Mouse (Mus musculus): ENCODE data around the gene Fars2. TPM values are rescaled to one million over a fixed set of nuclear protein-coding genes. Genes with fewer than 3 reads are reported as not detected.
"Not testable (repeated sequence)": the region's sequence is repeated elsewhere in the genome, so short reads cannot be mapped to it uniquely, and the experiment has no call there.

The Fars2 gene
- polyA plus RNA-seq, 1 experiment from 2014 or later, result 28.9 TPM

GRCm38 (mm10) chr13:36365719-36366118 is 248.5 kb downstream of the Fars2 start:
- not testable (repeated sequence) for H3K4me2 ChIP-seq; H3K9me3 ChIP-seq; H3K4me1 ChIP-seq (replicated peaks); H3K4me3 ChIP-seq; H3K9ac ChIP-seq; H3K27me3 ChIP-seq; ATAC-seq (ENCODE audit: low read depth); H3K27ac ChIP-seq (replicated peaks); H3K36me3 ChIP-seq
- WGBS, result 89% methylated on average over 5 of the region's 5 CpGs

DNA sequence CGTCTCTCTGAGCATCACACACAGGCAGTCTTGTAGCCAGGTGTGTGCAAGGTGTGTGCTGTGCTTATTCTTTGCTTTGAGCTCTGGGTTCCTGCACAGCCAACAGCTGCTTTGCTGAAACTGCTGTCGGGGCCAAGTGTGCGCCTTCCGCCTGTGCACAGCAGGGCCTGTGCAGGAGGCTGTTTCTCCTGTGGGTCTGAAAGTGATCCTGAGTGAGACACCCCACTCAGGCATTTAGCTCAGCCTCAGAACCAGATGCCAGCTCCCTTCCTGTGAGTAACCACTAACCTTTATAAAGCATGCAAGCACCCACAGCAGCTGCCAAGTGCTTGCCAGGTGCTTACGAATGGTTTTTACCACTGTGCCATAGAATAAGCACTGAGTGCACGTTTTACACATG is 249.1 kb downstream of the Fars2 start:
- Histone ChIP-seq H3K4me3 (no peak overlapping the region), H3K36me3 (no peaks in the 10 kb centered on the region), H3K9ac (no peak overlapping the region), H3K9me3 (no peaks in the 10 kb centered on the region), H3K4me1 (replicated peaks) (peaks cover 6% of the 10 kb centered on the region; the same call in 1 of the 2 replicates), H3K27me3 (no peaks in the 10 kb centered on the region), H3K4me2 (no peak overlapping the region), H3K27ac (replicated peaks) (no peak overlapping the region)
- WGBS, result 87% methylated on average over 6 of the region's 6 CpGs
- ATAC-seq (ENCODE audit: low read depth), result no peak

GRCm38 (mm10) chr13:36367712-36368491 is 250.7 kb downstream of the Fars2 start:
- no peak for ATAC-seq (ENCODE audit: low read depth)
- Histone ChIP-seq H3K4me3 (no peak overlapping the region), H3K9ac (no peak overlapping the region), H3K27me3 (no peaks in the 10 kb centered on the region), H3K36me3 (no peaks in the 10 kb centered on the region), H3K4me2 (no peak overlapping the region), H3K27ac (replicated peaks) (0 out of 2 replicates have a peak overlapping the region, but pooled peaks have one; percentile 35), H3K4me1 (replicated peaks) (peaks cover 6% of the 10 kb centered on the region; the same call in 1 of the 2 replicates), H3K9me3 (no peaks in the 10 kb centered on the region)

DNA sequence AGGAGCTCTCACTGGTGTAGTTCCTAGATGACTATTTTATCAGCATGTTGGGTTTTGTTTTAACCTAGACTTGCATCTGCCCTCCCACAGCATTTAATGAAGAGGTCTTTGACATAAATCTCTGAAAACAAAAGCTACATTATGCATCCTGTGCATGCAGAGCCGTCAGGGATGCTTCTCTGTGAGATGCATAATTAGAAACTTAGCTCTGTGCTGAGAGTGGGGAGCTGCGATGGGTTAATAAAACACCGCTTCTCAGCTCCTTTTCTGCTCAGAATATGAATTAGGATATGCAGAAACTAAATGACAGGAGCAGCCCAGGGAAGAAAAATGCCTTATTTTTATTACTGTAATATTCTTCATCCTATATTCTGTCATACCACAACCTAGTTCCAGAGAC is 251.6 kb downstream of the Fars2 start:
- no peaks in the 10 kb centered on the region for H3K27me3 ChIP-seq
- peak; percentile 84 for ATAC-seq (ENCODE audit: low read depth)
- no peak overlapping the region for H3K4me2 ChIP-seq
- H3K9me3 ChIP-seq, result no peaks in the 10 kb centered on the region
- peaks cover 6% of the 10 kb centered on the region; the same call in 1 of the 2 replicates for H3K4me1 ChIP-seq (replicated peaks)
- H3K27ac ChIP-seq (replicated peaks), result peak overlapping the region; percentile 4
- H3K9ac ChIP-seq, result no peak overlapping the region
- H3K36me3 ChIP-seq, result no peaks in the 10 kb centered on the region
- WGBS, result 25% methylated on average over 3 of the region's 3 CpGs
- H3K4me3 ChIP-seq, result no peak overlapping the region

- Histone ChIP-seq H3K4me1 (replicated peaks) (peaks cover 6% of the 10 kb centered on the region; the same call in 1 of the 2 replicates), H3K9me3 (no peaks in the 10 kb centered on the region), H3K36me3 (no peaks in the 10 kb centered on the region), H3K27me3 (no peaks in the 10 kb centered on the region), H3K27ac (replicated peaks) (peak overlapping the region; percentile 6; the same call in 1 of the 2 replicates), H3K4me2 (no peak overlapping the region), H3K9ac (no peak overlapping the region), H3K4me3 (no peak overlapping the region)
- WGBS, result 75% methylated on average over 11 of the region's 11 CpGs
- ATAC-seq (ENCODE audit: low read depth), result peak; percentile 50
Observed at GRCm38 (mm10) chr13:36369400-36369799, 252.2 kb downstream of the Fars2 start.

- H3K9me3 ChIP-seq, result no peaks in the 10 kb centered on the region
- 77% methylated on average over 2 of the region's 2 CpGs for WGBS
Observed at GRCm38 (mm10) chr13:36383236-36383635, 266.0 kb downstream of the Fars2 start.

GRCm38 (mm10) chr13:36386074-36386473 is 268.9 kb downstream of the Fars2 start:
- Histone ChIP-seq H3K9me3 (no peaks in the 10 kb centered on the region), H3K9ac (no peak overlapping the region), H3K36me3 (no peaks in the 10 kb centered on the region), H3K27me3 (no peaks in the 10 kb centered on the region), H3K4me1 (replicated peaks) (0 out of 2 replicates have a peak, but pooled peaks cover 6% of the 10 kb centered on the region), H3K4me2 (no peak overlapping the region), H3K27ac (replicated peaks) (no peak overlapping the region), H3K4me3 (no peak overlapping the region)
- 60% methylated on average over 5 of the region's 5 CpGs for WGBS
- ATAC-seq (ENCODE audit: low read depth), result no peak

More at GRCm38 (mm10) chr13:36383236-36383635, 266.0 kb downstream of the Fars2 start:
- Histone ChIP-seq H3K9ac (no peak overlapping the region), H3K36me3 (no peaks in the 10 kb centered on the region), H3K27me3 (no peaks in the 10 kb centered on the region), H3K4me3 (no peak overlapping the region), H3K4me2 (no peak overlapping the region), H3K27ac (replicated peaks) (no peak overlapping the region), H3K4me1 (replicated peaks) (0 out of 2 replicates have a peak, but pooled peaks cover 6% of the 10 kb centered on the region)
- ATAC-seq (ENCODE audit: low read depth), result no peak

DNA sequence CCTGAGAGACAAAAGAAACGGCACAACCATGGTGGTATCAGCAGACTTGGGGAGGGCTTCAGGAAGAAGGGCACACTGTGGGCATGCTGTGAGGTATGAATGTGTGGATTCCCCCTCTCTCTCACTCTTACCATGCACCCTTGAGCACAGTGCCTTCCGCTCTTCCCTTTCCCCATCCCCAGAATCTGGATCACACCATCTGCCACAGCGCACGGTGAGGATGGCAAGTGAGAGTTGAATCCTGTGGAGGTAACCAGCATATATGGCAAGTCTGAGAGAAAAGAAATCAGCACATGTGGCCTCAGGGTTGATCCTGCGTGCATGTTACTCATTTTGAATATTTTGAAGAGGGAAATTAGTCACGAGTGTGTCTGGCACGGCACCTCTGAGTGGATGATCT is 274.7 kb downstream of the Fars2 start:
- no peaks in the 10 kb centered on the region for H3K4me1 ChIP-seq (replicated peaks)
- no peaks in the 10 kb centered on the region for H3K9me3 ChIP-seq
- no peaks in the 10 kb centered on the region for H3K36me3 ChIP-seq
- ATAC-seq (ENCODE audit: low read depth), result no peak
- no peak overlapping the region for H3K4me3 ChIP-seq
- no peak overlapping the region for H3K9ac ChIP-seq
- 88% methylated on average over 7 of the region's 7 CpGs for WGBS
- H3K27ac ChIP-seq (replicated peaks), result no peak overlapping the region
- no peaks in the 10 kb centered on the region for H3K27me3 ChIP-seq
- no peak overlapping the region for H3K4me2 ChIP-seq

- Histone ChIP-seq H3K36me3 (no peaks in the 10 kb centered on the region), H3K4me3 (no peak overlapping the region), H3K27ac (replicated peaks) (no peak overlapping the region), H3K4me2 (no peak overlapping the region), H3K27me3 (no peaks in the 10 kb centered on the region), H3K9ac (no peak overlapping the region), H3K9me3 (no peaks in the 10 kb centered on the region), H3K4me1 (replicated peaks) (no peaks in the 10 kb centered on the region)
- WGBS, result 88% methylated on average over 4 of the region's 4 CpGs
- ATAC-seq (ENCODE audit: low read depth), result no peak
Observed at GRCm38 (mm10) chr13:36392666-36393065, 275.5 kb downstream of the Fars2 start.

DNA sequence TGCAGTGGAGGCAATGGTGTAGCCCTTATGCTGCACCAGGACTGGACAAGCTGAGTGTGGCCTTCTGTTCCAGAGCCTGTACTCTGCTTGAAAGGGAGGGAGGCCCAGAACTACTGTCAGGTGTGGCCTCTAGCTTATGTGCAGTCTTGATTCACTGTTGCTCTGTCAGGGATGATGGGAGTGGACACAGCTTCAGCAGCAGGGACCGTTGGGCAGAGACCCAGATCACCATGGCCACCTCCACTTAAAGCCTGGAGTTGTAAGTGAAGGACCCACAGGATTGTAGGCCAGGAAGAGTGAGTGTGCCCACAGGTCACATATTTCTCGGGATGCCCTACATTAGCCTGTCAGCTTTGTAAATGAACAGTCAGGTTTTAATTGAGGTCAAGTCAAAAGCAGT is 283.8 kb downstream of the Fars2 start:
- no peak overlapping the region for H3K27ac ChIP-seq (replicated peaks)
- H3K4me3 ChIP-seq, result no peak overlapping the region
- no peaks in the 10 kb centered on the region for H3K9me3 ChIP-seq
- no peak for ATAC-seq (ENCODE audit: low read depth)
- WGBS, result 84% methylated on average over 2 of the region's 2 CpGs
- H3K36me3 ChIP-seq, result no peaks in the 10 kb centered on the region
- H3K4me2 ChIP-seq, result no peak overlapping the region
- H3K9ac ChIP-seq, result no peak overlapping the region
- H3K27me3 ChIP-seq, result no peaks in the 10 kb centered on the region
- no peaks in the 10 kb centered on the region for H3K4me1 ChIP-seq (replicated peaks)

DNA sequence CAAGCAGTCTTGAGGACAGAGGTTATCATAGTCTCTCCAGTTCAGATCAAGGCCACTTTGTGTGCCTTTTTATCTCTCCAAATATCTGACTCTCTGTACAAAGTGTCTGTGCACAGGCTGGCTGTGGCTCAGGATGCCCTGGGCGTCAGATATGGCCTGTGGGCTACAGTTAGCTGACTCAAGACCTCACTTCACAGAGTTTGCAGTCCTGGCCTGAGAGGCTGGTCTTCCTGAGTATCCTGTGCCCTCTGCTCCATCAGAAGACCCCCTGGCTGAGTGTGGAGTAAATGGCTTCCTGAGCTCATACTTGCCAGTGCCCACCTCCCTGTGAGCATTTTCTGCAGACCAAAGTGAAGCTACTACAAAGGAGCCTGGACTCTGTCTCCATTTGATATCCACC is 296.1 kb downstream of the Fars2 start:
- no peak for ATAC-seq (ENCODE audit: low read depth)
- Histone ChIP-seq H3K4me1 (replicated peaks) (no peaks in the 10 kb centered on the region), H3K36me3 (no peaks in the 10 kb centered on the region), H3K27me3 (no peaks in the 10 kb centered on the region), H3K4me3 (no peak overlapping the region), H3K9me3 (no peaks in the 10 kb centered on the region), H3K4me2 (no peak overlapping the region), H3K9ac (no peak overlapping the region), H3K27ac (replicated peaks) (no peak overlapping the region)
- WGBS, result 90% methylated on average over 1 of the region's 1 CpGs

DNA sequence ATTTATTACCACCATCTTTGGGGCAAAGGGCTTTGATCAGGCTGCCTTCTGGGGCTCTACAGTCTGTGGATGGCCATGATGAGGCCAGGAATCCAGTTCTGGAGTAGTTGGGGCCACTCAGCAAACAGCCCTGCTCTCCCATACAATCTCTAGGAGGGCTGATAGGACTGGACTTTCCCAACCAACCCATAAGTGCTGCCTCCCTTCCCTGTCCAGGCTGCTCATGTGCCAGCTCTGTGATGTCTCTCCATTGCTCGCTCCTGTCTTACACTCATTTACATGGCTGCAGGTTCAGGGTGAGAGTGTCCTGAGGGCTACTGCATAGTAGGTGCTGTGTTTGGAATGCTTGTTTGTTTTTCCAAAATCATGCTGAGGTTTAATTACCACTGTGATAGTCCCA is 298.0 kb downstream of the Fars2 start:
- no peak for ATAC-seq (ENCODE audit: low read depth)
- Histone ChIP-seq H3K9ac (no peak overlapping the region), H3K36me3 (no peaks in the 10 kb centered on the region), H3K9me3 (no peaks in the 10 kb centered on the region), H3K4me2 (no peak overlapping the region), H3K4me3 (no peak overlapping the region), H3K4me1 (replicated peaks) (no peaks in the 10 kb centered on the region), H3K27me3 (no peaks in the 10 kb centered on the region), H3K27ac (replicated peaks) (no peak overlapping the region)
- WGBS, result 100% methylated on average over 1 of the region's 1 CpGs

DNA sequence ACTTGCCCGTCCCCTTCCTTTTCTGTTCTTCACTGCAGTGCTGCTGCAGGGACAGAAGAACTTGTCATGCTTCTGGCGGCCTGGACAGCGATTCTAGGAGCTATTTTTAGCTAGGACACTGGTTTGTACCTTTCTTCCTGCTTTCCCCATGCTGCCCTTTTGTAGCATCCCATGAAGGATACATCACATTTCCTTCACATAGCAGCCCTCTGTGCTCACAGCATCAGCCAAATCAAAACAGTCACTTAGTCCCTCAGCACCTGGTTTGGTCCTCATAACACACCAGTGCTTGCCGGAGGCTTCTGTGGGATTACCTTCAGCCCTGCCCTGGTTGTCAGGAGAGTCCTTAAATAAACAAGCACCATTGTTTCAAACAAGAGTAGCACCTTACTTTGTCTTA is 299.3 kb downstream of the Fars2 start:
- WGBS, result 80% methylated on average over 4 of the region's 4 CpGs
- no peak overlapping the region for H3K27ac ChIP-seq (replicated peaks)
- no peaks in the 10 kb centered on the region for H3K4me1 ChIP-seq (replicated peaks)

More for the DNA sequence above, 299.3 kb downstream of the Fars2 start:
- no peak overlapping the region for H3K4me3 ChIP-seq
- no peak overlapping the region for H3K9ac ChIP-seq
- H3K27me3 ChIP-seq, result no peaks in the 10 kb centered on the region
- ATAC-seq (ENCODE audit: low read depth), result no peak
- H3K4me2 ChIP-seq, result no peak overlapping the region
- H3K36me3 ChIP-seq, result no peaks in the 10 kb centered on the region
- H3K9me3 ChIP-seq, result no peaks in the 10 kb centered on the region
